Mouse (Mus musculus): ENCODE measurements around the gene Rnpep. TPM values are rescaled to one million over a fixed set of nuclear protein-coding genes. Genes with fewer than 3 reads are reported as not detected.
"Not testable (repeated sequence)": the region's sequence is repeated elsewhere in the genome, so short reads cannot be mapped to it uniquely, and the experiment has no call there.

The Rnpep gene
- total and polyA plus RNA-seq, 3 experiments = 0.03 to 1.4 TPM; not detected in 1

DNA sequence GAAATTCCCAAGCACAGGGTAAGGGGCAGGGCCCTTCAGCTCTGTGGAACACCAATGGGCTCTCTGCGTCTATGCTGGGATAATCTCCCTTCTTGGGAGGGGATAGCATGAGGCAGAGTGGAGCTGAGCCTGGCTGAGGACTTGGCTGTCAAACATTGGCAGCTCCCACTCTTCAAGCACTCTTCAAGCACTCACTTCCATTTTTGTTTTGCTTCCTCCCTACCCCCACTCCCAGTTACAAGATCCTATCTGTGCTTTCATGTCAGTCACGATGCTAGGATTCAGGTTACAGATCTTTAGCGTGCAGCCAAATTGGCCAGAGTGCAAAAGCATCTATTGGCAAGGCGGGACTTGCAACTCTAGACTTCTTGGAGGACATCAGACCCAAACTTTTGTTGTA is 31.0 kb downstream of the Rnpep start:
- Histone ChIP-seq H3K9me3 (replicated peaks) (no peaks in the 10 kb centered on the region), H3K4me1 (ENCODE audit: insufficient read depth, low read depth, low read length) (peaks cover 14% of the 10 kb centered on the region), H3K4me3 (ENCODE audit: low read depth, low read length) (no peak overlapping the region), H3K36me3 (replicated peaks) (no peaks in the 10 kb centered on the region), H3K27me3 (ENCODE audit: insufficient read depth, low read length) (peaks cover 52% of the 10 kb centered on the region)
- no peak for TF ChIP-seq GATA2 (IDR thresholded peaks at IDR 0.05; ENCODE audit: borderline replicate concordance, low read depth, low read length)
- TF ChIP-seq TAL1 (conservative IDR thresholded peaks at IDR 0.05; ENCODE audit: low read depth, low read length) = no peak
- no peak for TF ChIP-seq GATA1 (IDR thresholded peaks at IDR 0.05; ENCODE audit: borderline replicate concordance, low read length)
- no peak for TF ChIP-seq CTCF (IDR thresholded peaks at IDR 0.05; ENCODE audit: low read depth, low read length)
- TF ChIP-seq POLR2AphosphoS5 (IDR thresholded peaks at IDR 0.05; ENCODE audit: insufficient replicate concordance, low read depth, low read length) = no peak
- DNase-seq (ENCODE audit: low spot score) (no peak), ATAC-seq (ENCODE audit: extremely low read depth, insufficient number of reproducible peaks, low FRiP score, poor library complexity, severe bottlenecking) (no peak)

DNA sequence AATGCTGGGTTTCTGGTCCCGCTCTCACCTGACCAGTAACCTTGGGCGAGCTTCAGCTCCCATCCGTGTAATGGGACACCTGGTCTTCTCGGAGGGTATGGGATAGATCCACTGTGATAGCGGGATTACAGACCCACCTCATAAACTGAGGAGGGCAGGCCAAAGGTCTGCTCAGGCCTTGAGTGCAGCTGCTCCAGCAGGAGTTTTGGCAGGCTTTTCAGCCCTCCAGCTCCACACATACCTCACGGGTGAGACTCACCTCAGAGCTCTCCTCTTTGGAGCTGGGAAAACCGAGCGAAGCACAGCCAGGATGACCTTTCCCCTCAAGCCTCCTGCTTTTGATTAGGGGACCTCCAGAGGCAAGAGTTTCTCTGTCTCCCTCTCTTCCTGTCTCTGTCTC is 32.5 kb downstream of the Rnpep start:
- ATAC-seq (ENCODE audit: extremely low read depth, insufficient number of reproducible peaks, low FRiP score, poor library complexity, severe bottlenecking) = no peak
- no peaks in the 10 kb centered on the region for H3K9me3 ChIP-seq (replicated peaks)
- peaks cover 52% of the 10 kb centered on the region for H3K27me3 ChIP-seq (ENCODE audit: insufficient read depth, low read length)
- H3K4me3 ChIP-seq (ENCODE audit: low read depth, low read length) = no peak overlapping the region
- TF ChIP-seq GATA1 (IDR thresholded peaks at IDR 0.05; ENCODE audit: borderline replicate concordance, low read length) = no peak
- TF ChIP-seq POLR2AphosphoS5 (IDR thresholded peaks at IDR 0.05; ENCODE audit: insufficient replicate concordance, low read depth, low read length) = no peak
- TF ChIP-seq CTCF (IDR thresholded peaks at IDR 0.05; ENCODE audit: low read depth, low read length) = no peak
- no peak for TF ChIP-seq GATA2 (IDR thresholded peaks at IDR 0.05; ENCODE audit: borderline replicate concordance, low read depth, low read length)
- no peak for TF ChIP-seq TAL1 (conservative IDR thresholded peaks at IDR 0.05; ENCODE audit: low read depth, low read length)
- H3K36me3 ChIP-seq (replicated peaks) = no peaks in the 10 kb centered on the region
- no peak for DNase-seq (ENCODE audit: low spot score)
- peaks cover 14% of the 10 kb centered on the region for H3K4me1 ChIP-seq (ENCODE audit: insufficient read depth, low read depth, low read length)

DNA sequence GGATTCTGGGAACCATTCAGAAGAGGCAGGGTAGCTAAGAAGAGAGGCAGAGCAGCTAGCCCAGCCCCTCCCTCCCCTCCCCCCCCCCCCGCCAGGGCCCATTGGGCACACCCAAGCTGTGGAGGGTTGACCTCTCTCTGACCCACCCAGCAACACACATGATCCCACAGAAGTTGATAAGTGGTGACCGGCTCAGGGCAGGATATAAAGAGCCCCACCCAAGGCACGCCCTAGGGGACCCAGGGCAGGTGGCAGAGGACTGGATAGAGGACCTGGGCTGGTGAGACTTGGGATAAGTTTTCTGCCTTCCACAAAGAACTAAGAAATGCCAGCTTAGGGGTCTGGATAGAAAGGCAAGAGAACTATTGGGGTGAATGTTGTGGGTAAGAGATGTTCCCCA is 33.2 kb downstream of the Rnpep start:
- TF ChIP-seq TAL1 (conservative IDR thresholded peaks at IDR 0.05; ENCODE audit: low read depth, low read length) = no peak
- no peak for TF ChIP-seq CTCF (IDR thresholded peaks at IDR 0.05; ENCODE audit: low read depth, low read length)
- TF ChIP-seq GATA2 (IDR thresholded peaks at IDR 0.05; ENCODE audit: borderline replicate concordance, low read depth, low read length) = no peak
- TF ChIP-seq GATA1 (IDR thresholded peaks at IDR 0.05; ENCODE audit: borderline replicate concordance, low read length) = no peak
- TF ChIP-seq POLR2AphosphoS5 (IDR thresholded peaks at IDR 0.05; ENCODE audit: insufficient replicate concordance, low read depth, low read length) = no peak
- Histone ChIP-seq H3K4me3 (ENCODE audit: low read depth, low read length) (no peak overlapping the region), H3K36me3 (replicated peaks) (no peaks in the 10 kb centered on the region), H3K4me1 (ENCODE audit: insufficient read depth, low read depth, low read length) (peaks cover 14% of the 10 kb centered on the region), H3K27me3 (ENCODE audit: insufficient read depth, low read length) (peaks cover 47% of the 10 kb centered on the region), H3K9me3 (replicated peaks) (no peaks in the 10 kb centered on the region)
- ATAC-seq (ENCODE audit: extremely low read depth, insufficient number of reproducible peaks, low FRiP score, poor library complexity, severe bottlenecking) = peak; percentile 28; the same call in 1 of the 2 replicates
- DNase-seq (ENCODE audit: low spot score) = peak; percentile 26

DNA sequence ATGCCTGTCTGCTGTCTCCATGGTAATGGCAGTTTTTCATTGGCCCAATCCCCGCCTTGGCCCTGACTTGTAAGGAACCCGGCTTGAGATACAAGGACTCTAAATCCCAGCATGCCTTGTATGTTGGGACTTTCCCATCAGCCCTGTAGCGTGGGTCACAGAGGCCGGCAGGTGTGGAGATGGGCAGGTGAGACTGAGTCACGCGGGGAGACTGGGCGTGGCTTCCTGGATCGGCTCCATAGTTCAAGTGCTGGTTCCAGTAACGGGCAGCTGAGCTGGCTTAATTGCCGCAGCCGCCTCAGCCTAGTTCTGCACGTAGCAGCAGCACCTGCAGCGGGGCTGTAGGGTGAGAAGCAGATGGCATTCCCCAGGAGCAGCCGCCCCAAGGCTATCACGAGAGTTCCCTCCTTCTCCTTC is 35.4 kb downstream of the Rnpep start:
- no peak for TF ChIP-seq GATA1 (IDR thresholded peaks at IDR 0.05; ENCODE audit: borderline replicate concordance, low read length)
- no peak for TF ChIP-seq TAL1 (conservative IDR thresholded peaks at IDR 0.05; ENCODE audit: low read depth, low read length)
- TF ChIP-seq CTCF (IDR thresholded peaks at IDR 0.05; ENCODE audit: low read depth, low read length) = no peak
- no peak for TF ChIP-seq POLR2AphosphoS5 (IDR thresholded peaks at IDR 0.05; ENCODE audit: insufficient replicate concordance, low read depth, low read length)
- TF ChIP-seq GATA2 (IDR thresholded peaks at IDR 0.05; ENCODE audit: borderline replicate concordance, low read depth, low read length) = no peak
- no peak for DNase-seq (ENCODE audit: low spot score)
- H3K27me3 ChIP-seq (ENCODE audit: insufficient read depth, low read length) = peaks cover 35% of the 10 kb centered on the region
- H3K4me3 ChIP-seq (ENCODE audit: low read depth, low read length) = no peak overlapping the region
- H3K9me3 ChIP-seq (replicated peaks) = no peaks in the 10 kb centered on the region
- peaks cover 14% of the 10 kb centered on the region for H3K4me1 ChIP-seq (ENCODE audit: insufficient read depth, low read depth, low read length)
- no peak for ATAC-seq (ENCODE audit: extremely low read depth, insufficient number of reproducible peaks, low FRiP score, poor library complexity, severe bottlenecking)
- no peaks in the 10 kb centered on the region for H3K36me3 ChIP-seq (replicated peaks)

DNA sequence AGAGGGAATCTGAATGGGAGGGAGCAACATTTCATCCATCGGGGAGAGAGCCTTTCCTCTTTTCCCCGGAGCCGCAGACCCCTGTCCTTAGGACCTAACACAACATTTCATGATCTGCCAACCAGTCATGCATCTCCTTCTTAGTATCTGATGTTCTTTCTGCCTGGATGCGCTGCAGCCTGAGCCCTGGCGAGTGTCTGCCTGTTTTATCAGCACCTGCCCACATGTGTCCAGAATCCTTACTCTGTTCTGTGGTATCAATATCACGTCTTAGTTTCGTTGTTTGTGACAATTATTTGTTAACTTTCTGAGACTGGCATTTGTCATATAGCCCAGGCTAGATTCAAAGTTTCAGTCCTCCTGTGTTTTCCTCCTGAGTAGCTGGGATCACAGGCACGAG is 39.9 kb downstream of the Rnpep start:
- ATAC-seq (ENCODE audit: extremely low read depth, insufficient number of reproducible peaks, low FRiP score, poor library complexity, severe bottlenecking) = no peak
- Histone ChIP-seq H3K27me3 (ENCODE audit: insufficient read depth, low read length) (peaks cover 42% of the 10 kb centered on the region), H3K36me3 (replicated peaks) (no peaks in the 10 kb centered on the region), H3K9me3 (replicated peaks) (no peaks in the 10 kb centered on the region), H3K4me1 (ENCODE audit: insufficient read depth, low read depth, low read length) (peaks cover 2% of the 10 kb centered on the region; the same call in 1 of the 2 replicates), H3K4me3 (ENCODE audit: low read depth, low read length) (no peak overlapping the region)
- no peak for TF ChIP-seq CTCF (IDR thresholded peaks at IDR 0.05; ENCODE audit: low read depth, low read length)
- TF ChIP-seq GATA2 (IDR thresholded peaks at IDR 0.05; ENCODE audit: borderline replicate concordance, low read depth, low read length) = no peak
- TF ChIP-seq TAL1 (conservative IDR thresholded peaks at IDR 0.05; ENCODE audit: low read depth, low read length) = no peak
- TF ChIP-seq GATA1 (IDR thresholded peaks at IDR 0.05; ENCODE audit: borderline replicate concordance, low read length) = no peak
- TF ChIP-seq POLR2AphosphoS5 (IDR thresholded peaks at IDR 0.05; ENCODE audit: insufficient replicate concordance, low read depth, low read length) = no peak
- no peak for DNase-seq (ENCODE audit: low spot score)

DNA sequence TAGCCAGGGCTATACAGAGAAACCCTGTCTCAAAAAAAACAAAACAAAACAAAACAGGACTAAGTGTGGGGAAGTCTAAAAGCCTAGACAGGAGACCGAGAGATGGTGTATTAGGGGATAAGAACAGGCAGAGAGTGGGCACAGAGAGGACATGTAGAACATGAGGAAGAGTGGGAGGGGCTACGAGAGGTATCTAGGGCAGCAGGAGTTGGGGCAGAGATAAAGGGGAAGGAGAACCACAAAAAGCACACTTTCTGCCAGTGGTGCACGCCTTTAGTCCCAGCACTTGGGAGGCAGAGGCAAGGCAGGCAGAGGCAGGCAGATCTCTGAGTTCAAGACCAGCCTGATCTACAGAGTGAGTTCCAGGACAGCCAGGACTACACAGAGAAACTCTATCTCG is 43.7 kb downstream of the Rnpep start:
- not testable (repeated sequence) for H3K4me1 ChIP-seq (ENCODE audit: insufficient read depth, low read depth, low read length); H3K4me3 ChIP-seq (ENCODE audit: low read depth, low read length); H3K9me3 ChIP-seq (replicated peaks); H3K36me3 ChIP-seq (replicated peaks); DNase-seq (ENCODE audit: low spot score); ATAC-seq (ENCODE audit: extremely low read depth, insufficient number of reproducible peaks, low FRiP score, poor library complexity, severe bottlenecking)
- H3K27me3 ChIP-seq (ENCODE audit: insufficient read depth, low read length) = peaks cover 35% of the 10 kb centered on the region

Data from G1E (cell line).